In the genomic region with DNA sequence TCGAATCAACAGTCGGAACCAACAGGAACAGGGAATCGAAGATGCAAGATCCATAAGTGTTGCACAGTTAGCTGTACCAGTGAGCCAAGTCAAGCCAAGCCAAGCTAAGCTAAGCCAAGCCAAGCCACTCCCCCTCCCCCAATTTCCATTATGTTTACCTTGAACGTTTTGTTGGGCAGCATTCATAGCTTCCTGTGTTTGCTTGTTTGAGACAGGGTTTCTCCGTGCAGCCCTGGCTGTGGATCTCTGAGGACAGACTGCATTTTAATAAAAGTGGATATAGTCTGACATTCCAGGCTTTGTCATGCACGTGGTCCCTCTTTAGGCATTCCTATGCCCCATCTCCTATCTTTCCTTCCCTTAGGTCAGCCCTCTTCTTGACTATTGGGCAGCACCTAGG, we compare ENCODE assay signal across 9 mouse cellular contexts. TPM values are rescaled to one million over a fixed set of nuclear protein-coding genes. Genes with fewer than 3 reads are reported as not detected.
DNase-seq lines count a peak whose midpoint lies in the region; ATAC-seq lines count a peak whose summit lies in the region.
"Had no signal": no experiment of that assay in that cellular context is flagged by ENCODE, and none has a peak within 500 bp of the region (broad histone marks: within the 10 kb centered on the region; RNA-seq: fewer than 3 reads in every experiment).

No protein-coding gene starts in this region.

- peaks cover 23% of the 10 kb centered on the region for H3K4me1 ChIP-seq in kidney, embryonic 15.5 days
- H3K4me1 ChIP-seq in hindbrain, embryonic 11.5 days (replicated peaks; ENCODE audit: control insufficient read depth, insufficient read depth, low read length): no peaks in the 10 kb centered on the region; the same call in 1 of the 2 replicates
- peaks cover 16% of the 10 kb centered on the region for H3K4me1 ChIP-seq in midbrain, embryonic 15.5 days

- H3K36me3 ChIP-seq in kidney, embryonic 15.5 days: peaks cover 24% of the 10 kb centered on the region
- H3K36me3 ChIP-seq in hindbrain, embryonic 11.5 days (ENCODE audit: control insufficient read depth, insufficient read depth, low read length): no peaks in the 10 kb centered on the region
- peaks cover 15% of the 10 kb centered on the region for H3K36me3 ChIP-seq in midbrain, embryonic 15.5 days (replicated peaks)

- H3K9me3 ChIP-seq in kidney, embryonic 15.5 days (replicated peaks): no peaks in the 10 kb centered on the region
- no peaks in the 10 kb centered on the region for H3K9me3 ChIP-seq in hindbrain, embryonic 11.5 days (ENCODE audit: control insufficient read depth, low read length)
- no peaks in the 10 kb centered on the region for H3K9me3 ChIP-seq in midbrain, embryonic 15.5 days

- H3K27ac ChIP-seq in kidney, embryonic 15.5 days: peak overlapping the region; percentile 94
- no peak overlapping the region for H3K27ac ChIP-seq in hindbrain, embryonic 11.5 days (ENCODE audit: low read depth, low read length)
- peak overlapping the region; percentile 84 for H3K27ac ChIP-seq in midbrain, embryonic 15.5 days

- no peaks in the 10 kb centered on the region for H3K27me3 ChIP-seq in kidney, embryonic 15.5 days
- no peaks in the 10 kb centered on the region for H3K27me3 ChIP-seq in hindbrain, embryonic 11.5 days (ENCODE audit: control insufficient read depth, insufficient read depth, low read length)
- H3K27me3 ChIP-seq in midbrain, embryonic 15.5 days (replicated peaks): no peaks in the 10 kb centered on the region

- H3K4me2 ChIP-seq in kidney, embryonic 15.5 days: peak overlapping the region; percentile 82
- H3K4me2 ChIP-seq in hindbrain, embryonic 11.5 days (replicated peaks; ENCODE audit: low read depth, low read length): peak overlapping the region; percentile 50
- H3K4me2 ChIP-seq in midbrain, embryonic 15.5 days: peak overlapping the region; percentile 82

- 50% methylated on average over 6 of the region's 6 CpGs for WGBS in kidney, embryonic 15.5 days
- 55% methylated on average over 6 of the region's 6 CpGs for WGBS in hindbrain, embryonic 11.5 days
- 48% methylated on average over 6 of the region's 6 CpGs for WGBS in midbrain, embryonic 15.5 days

- no peak for ATAC-seq in kidney, embryonic 15.5 days (replicated peaks; ENCODE audit: low FRiP score)
- peak; percentile 43 for ATAC-seq in hindbrain, embryonic 11.5 days (ENCODE audit: low FRiP score)
- peak; percentile 66 for ATAC-seq in midbrain, embryonic 15.5 days (replicated peaks)

- DNase-seq in kidney, postnatal 25 days: no peak
- DNase-seq in ZHBTc4 (ENCODE audit: low read depth, low spot score): peak; percentile 63
- DNase-seq in hindbrain, embryonic 11.5 days (ENCODE audit: low spot score): peak; percentile 20
- no peak for DNase-seq in right cerebral cortex, postnatal 36 days (ENCODE audit: low spot score in 2 of 2)
- DNase-seq in gastrocnemius, postnatal 25 days: no peak
- no peak for DNase-seq in ovary, postnatal 36 days (ENCODE audit: low spot score)

- peak overlapping the region; percentile 79 for H3K4me3 ChIP-seq in kidney, embryonic 15.5 days (replicated peaks)
- peak overlapping the region; percentile 58 for H3K4me3 ChIP-seq in hindbrain, embryonic 11.5 days (ENCODE audit: low read depth, low read length)
- H3K4me3 ChIP-seq in midbrain, embryonic 15.5 days: peak overlapping the region; percentile 86

- peak overlapping the region; percentile 79 for H3K9ac ChIP-seq in kidney, embryonic 15.5 days
- peak overlapping the region; percentile 40 for H3K9ac ChIP-seq in hindbrain, embryonic 11.5 days (ENCODE audit: low read depth, low read length)
- H3K9ac ChIP-seq in midbrain, embryonic 15.5 days: peak overlapping the region; percentile 92

RNA-seq across cellular contexts. Expression of gene Cebpzos, which starts 0.5 kb away (rescaled TPM):
- 98.7 and 111 TPM in 2 replicates for polyA plus RNA-seq in kidney, embryonic 15.5 days (2015; fragmentation: Nextera tagmentation; extraction: Ambion mirVana)
- polyA plus RNA-seq in hindbrain, embryonic 11.5 days (2014; fragmentation: Nextera tagmentation; extraction: Ambion mirVana): 110 and 118 TPM in 2 replicates
- 103 TPM in 2 replicates for polyA plus RNA-seq in midbrain, embryonic 15.5 days (2015; fragmentation: Nextera tagmentation; extraction: Ambion mirVana)
- 10 to 100 TPM; 40.3 to 42.0 TPM for total RNA-seq in gastrocnemius, postnatal 25 days (2021)

RNA-seq across cellular contexts. Expression of gene Sult6b1, which starts 9.0 kb away (rescaled TPM):
- polyA plus RNA-seq in kidney, embryonic 15.5 days (2015; fragmentation: Nextera tagmentation; extraction: Ambion mirVana): 0.10 TPM in 1 of 2 replicates, not detected in the other
- 0.07 and 0.15 TPM in 2 replicates for polyA plus RNA-seq in hindbrain, embryonic 11.5 days (2014; fragmentation: Nextera tagmentation; extraction: Ambion mirVana)
- 0.14 and 0.32 TPM in 2 replicates for polyA plus RNA-seq in midbrain, embryonic 15.5 days (2015; fragmentation: Nextera tagmentation; extraction: Ambion mirVana)
- not detected for total RNA-seq in gastrocnemius, postnatal 25 days (2021)
- total RNA-seq: common myeloid progenitor, adult 5-6 weeks had no signal

RNA-seq across cellular contexts. Expression of gene Cebpz, which starts 21.1 kb away (rescaled TPM):
- polyA plus RNA-seq in kidney, embryonic 15.5 days (2015; fragmentation: Nextera tagmentation; extraction: Ambion mirVana): 66.4 and 66.6 TPM in 2 replicates
- polyA plus RNA-seq in hindbrain, embryonic 11.5 days (2014; fragmentation: Nextera tagmentation; extraction: Ambion mirVana): 55.6 and 61.5 TPM in 2 replicates
- polyA plus RNA-seq in midbrain, embryonic 15.5 days (2015; fragmentation: Nextera tagmentation; extraction: Ambion mirVana): 39.2 and 42.3 TPM in 2 replicates
- total RNA-seq in gastrocnemius, postnatal 25 days (2021): 10 to 100 TPM; 16.4 to 21.8 TPM

RNA-seq across cellular contexts. Expression of gene Ndufaf7, which starts 21.2 kb away (rescaled TPM):
- polyA plus RNA-seq in kidney, embryonic 15.5 days (2015; fragmentation: Nextera tagmentation; extraction: Ambion mirVana): 57.9 and 62.3 TPM in 2 replicates
- 52.7 and 54.3 TPM in 2 replicates for polyA plus RNA-seq in hindbrain, embryonic 11.5 days (2014; fragmentation: Nextera tagmentation; extraction: Ambion mirVana)
- polyA plus RNA-seq in midbrain, embryonic 15.5 days (2015; fragmentation: Nextera tagmentation; extraction: Ambion mirVana): 62.3 and 69.6 TPM in 2 replicates
- total RNA-seq in gastrocnemius, postnatal 25 days (2021): 10 to 100 TPM; 24.7 to 27.8 TPM

RNA-seq across cellular contexts. Expression of gene Eif2ak2, which starts 33.4 kb away (rescaled TPM):
- polyA plus RNA-seq in kidney, embryonic 15.5 days (2015; fragmentation: Nextera tagmentation; extraction: Ambion mirVana): 11.6 and 12.3 TPM in 2 replicates
- polyA plus RNA-seq in hindbrain, embryonic 11.5 days (2014; fragmentation: Nextera tagmentation; extraction: Ambion mirVana): 5.5 and 7.4 TPM in 2 replicates
- polyA plus RNA-seq in midbrain, embryonic 15.5 days (2015; fragmentation: Nextera tagmentation; extraction: Ambion mirVana): 2.2 and 4.3 TPM in 2 replicates
- 1 to 10 TPM; 4.4 to 4.5 TPM for total RNA-seq in gastrocnemius, postnatal 25 days (2021)

Comparison
In these comparisons a context has a peak if more than half of its experiments do, and no peak if none do; other contexts are left out.
1. H3K9ac ChIP-seq: peak in every context shown above with its lines; median percentile 92 in midbrain, embryonic 15.5 days; 79 in kidney, embryonic 15.5 days; 40 in hindbrain, embryonic 11.5 days.
2. DNase-seq: peak in ZHBTc4 (single experiment) and hindbrain, embryonic 11.5 days (single experiment); none in kidney, postnatal 25 days (0 of 2), right cerebral cortex, postnatal 36 days (0 of 2), gastrocnemius, postnatal 25 days (single experiment) and ovary, postnatal 36 days (single experiment).
3. Peak in every context shown above with its lines, with median percentiles within 50 percentile points of each other: H3K4me2 ChIP-seq and H3K4me3 ChIP-seq.